Mouse (Mus musculus) left cerebral cortex, adult 9 months (tissue): ENCODE measurements around the gene Cth.
A peak's percentile ranks its signal among the peaks of the same experiment; 100 is the strongest.

Experiments
- DNase-seq, 2 experiments: peaks; one replicate each; pipeline ENCODE4 v3.0.0; 2022; ENCODE audit warnings: low spot score in 2 of 2

The Cth gene

DNA sequence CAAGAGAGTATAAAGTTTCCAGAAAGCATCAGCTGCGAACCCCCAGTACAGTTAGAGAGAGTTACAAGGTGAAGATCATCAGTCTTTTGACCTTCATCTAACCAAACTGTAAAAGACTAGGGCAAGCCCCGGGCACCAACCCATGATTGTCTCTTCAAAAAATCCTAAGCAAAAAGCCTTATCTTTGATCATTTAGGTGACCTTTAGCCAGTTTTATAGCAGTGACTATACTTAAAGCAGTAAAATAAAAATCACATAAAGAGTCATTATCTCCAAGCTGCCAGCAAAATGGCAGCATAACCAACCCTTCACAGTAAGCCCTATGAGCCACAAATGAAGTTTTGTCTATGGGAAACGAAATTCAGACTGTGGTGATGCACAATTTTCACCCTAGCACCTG, 14.6 kb downstream of the Cth start:
- no peak for DNase-seq

DNA sequence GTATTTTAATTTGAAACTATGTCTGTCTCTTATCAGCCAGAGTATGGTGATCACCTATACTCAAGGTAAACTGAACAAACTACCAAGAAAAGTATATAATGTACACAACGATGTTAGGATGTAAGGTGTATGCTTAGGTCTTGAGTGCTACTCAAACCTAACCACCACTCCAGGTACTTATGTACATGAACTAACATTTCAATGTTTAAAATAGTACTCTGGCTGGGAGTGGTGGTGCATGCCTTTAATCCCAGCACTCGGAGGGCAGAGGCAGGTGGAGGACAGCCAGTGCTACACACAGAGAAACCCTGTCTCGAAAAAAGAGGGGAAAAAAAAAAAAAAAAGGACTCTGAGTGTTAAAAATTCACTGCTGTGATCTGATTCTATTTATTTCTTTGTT, 16.7 kb downstream of the Cth start:
- no peak for DNase-seq

DNA sequence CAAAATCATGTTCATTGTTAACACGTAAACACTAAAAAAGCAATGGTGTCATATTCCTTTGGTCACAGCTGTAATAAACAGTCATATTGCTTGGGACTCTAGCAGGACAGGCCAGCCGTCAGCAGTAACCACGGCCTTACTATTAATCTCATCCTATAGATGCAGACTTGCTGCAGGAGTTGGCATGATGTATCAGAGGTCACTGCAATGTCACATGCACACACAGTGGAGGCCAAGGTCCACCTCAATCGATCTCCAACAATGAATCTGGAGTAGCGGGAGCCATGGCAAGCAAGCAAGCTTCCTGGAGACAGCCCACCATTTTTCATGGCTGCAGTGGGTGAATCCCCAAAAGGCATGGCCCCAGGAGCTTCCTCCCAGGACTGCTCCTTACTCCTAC, 23.2 kb downstream of the Cth start:
- no peak for DNase-seq

DNA sequence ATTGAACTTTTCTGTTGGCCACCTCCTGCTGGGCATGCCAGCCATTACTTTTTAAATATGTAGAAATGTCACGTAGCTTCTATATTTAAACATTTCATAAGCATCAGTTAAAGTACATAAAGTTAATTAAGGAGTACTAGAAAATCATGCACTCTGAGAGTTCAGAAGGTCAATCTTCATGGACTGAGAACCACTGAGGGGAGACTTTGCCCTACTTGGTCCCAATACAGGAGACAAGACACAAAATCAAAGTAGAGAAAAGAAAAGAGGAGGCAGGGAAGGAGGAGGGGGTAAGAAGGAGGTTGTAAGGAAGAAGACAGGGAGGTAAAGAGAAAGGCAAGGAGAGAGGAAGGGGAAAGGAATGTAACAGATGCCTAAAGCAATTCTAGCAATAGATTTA, 24.9 kb downstream of the Cth start:
- DNase-seq = no peak

DNA sequence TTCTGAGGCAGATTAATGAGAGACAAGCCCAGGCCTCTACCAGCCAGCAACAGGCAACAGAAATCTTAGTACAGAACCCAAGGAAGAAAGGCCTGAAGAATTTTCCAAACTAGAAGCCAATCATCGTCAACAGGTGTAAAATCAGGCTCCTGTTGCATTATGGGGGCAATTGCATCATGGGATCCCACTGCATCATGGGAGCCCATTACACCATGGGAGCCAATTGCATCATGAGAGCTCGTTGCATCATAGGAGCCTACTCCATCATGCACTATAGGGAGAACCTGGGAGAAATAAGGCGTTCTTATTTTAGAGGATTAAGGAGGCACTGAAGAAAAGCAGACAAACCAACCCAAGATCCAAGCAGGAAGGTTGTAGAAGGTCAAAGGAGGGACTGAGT, 27.2 kb downstream of the Cth start:
- no peak for DNase-seq

DNA sequence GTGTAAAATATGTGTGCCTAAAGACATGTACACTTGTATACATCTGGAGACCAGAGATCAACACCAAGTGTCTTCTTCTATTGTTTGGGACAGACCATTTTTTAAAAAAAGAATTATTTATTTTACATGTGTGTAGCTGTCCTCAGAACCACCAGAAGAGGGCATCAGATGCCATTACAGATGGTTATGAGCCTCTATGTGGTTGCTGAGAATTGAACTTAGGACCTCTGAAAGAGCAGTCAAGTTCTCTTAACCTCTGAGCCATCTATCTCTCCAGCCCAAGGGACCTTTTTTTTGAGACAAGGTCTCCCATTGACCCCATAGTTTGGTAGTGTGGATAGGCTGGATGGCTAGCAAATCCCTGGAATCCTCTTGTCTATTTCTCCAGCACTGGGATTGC, 33.1 kb downstream of the Cth start:
- no peak for DNase-seq

DNA sequence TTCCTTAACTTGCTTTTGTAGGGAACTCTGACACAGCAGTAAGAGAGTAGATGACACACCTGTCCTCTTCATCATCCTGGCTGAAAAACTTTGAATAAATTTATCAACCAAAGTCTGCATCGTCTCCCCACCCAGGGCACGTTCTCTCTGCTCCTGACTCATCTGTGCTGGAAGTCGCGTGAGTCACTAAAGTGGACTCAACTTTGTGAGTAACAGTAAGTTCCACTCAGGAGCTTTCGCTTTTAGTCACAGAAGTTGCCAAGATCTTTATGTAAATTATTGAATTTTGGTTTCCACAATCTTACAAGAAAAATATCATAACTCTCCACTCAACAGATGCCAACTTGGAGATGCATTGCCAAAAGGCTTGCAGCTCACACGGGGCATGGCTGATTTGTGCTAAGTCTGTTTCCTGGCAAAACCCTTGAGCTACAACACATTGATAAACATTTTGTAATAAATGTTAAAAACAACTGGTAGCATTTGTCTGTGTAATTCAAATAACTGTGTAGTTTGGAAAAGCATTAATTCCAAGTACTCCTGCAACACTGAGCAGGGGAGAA, 40.7 kb downstream of the Cth start:
- peak in 1 of 2 experiments; percentile 17 for DNase-seq

DNA sequence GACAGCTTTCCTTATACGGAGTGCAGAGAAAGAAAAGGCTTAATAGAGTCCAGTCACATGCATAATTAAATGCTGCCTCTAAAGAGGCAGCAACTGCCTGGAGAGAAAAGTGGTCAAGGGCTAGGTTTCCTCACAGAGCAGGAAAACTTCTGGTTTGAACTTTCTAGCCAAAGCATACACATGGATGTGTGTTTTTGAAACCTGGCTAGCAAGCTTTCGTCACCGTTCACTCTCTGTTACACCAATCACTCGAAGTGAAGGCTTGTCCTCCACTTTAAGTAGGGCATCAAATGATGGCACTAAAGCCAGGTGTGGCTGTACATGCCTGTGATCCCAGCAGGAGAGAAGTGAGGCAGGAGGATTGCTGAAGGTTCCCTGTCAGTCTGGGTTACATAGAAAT, 41.8 kb downstream of the Cth start:
- no peak for DNase-seq

DNA sequence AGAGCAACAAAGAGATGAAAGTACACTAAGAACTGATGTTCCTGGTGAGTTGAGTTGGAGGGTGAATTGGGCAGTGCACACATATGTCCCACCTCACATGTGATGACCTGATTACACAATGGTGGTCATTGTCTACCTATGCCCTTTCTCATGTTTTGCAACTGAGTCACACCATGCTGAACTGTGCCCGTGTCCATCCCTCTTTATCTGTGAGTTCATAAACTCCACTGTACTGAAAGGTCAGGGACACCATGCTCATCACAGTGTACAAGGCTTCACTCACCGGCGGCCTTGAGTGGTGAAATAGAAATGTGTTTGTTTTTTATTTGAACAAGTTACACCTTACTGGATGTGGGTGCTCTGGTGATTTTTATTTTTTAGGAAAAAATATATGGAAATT, 42.9 kb downstream of the Cth start:
- DNase-seq = no peak

DNA sequence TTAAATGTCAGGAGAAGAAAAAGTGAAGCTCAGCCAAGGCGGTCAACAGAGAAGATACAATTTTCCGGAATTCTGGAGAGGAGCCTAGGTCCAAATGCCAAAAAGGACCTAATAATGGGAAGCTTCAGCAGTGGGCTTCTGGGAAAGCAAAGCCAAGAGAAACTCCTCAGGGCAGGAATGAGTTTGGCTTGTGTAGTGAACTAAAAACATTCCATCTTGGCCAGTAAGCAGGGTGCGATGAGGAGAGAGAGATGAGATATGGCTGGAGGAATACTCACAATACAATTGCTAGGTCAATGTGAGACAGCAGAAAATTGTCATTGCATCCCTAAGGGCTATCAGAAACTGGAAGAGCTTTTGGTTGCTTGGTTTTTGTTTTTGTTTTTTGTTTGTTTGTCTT, 43.9 kb downstream of the Cth start:
- DNase-seq = no peak

DNA sequence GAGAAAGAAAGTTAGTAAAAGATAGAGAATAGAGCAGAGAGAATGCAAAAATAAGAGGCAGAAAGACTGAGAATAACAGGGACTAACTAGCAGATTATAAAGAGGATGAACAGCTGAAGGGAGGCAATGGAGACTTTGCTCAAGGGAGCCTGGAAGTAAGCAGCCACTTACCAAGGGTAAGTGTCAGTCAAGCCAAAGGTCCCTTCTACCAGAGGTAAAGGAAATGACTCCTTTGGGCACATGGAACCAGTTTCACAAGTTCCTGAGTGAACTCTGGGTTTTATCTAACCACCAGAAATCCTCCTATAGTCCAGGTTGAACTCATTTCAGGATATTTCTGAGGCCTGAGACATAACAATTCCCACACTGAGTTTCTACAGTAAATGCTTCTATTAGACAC, 47.0 kb downstream of the Cth start:
- DNase-seq = no peak

DNA sequence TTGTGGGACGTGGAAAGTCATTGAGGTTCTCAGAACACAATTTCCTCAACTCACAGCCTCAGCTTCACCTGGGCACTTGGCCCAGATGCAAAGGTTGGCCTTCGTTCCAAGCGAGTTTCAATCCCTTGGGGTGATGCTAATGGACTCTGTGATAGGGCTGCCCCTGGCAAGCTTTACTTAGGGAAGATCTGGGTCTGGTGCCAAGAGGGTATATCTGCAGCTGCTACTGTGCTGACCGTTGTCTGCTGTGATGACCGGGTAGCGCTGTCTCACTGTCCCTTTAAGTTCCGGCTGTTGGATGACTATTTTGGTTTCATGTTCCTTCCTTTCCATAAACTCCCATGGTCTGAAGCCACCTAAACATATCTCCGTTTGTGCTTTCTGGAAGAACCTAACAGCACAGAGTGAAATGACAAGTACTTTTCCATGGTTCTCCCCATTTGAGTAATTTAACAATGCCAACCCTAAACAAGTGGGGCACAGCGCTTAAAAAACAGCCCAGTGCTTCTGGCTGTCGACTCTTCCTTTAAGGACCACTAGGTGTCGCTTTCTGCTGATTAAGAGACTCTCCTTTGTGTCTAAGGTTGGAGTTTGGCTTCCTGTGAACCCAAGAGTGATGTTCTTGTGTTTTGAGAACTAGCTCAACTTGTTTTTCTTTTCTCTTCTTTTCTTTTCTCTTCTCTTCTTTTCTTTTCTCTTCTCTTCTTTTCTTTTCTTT, 48.3 kb downstream of the Cth start:
- DNase-seq = peak in 1 of 2 experiments; percentile 66

DNA sequence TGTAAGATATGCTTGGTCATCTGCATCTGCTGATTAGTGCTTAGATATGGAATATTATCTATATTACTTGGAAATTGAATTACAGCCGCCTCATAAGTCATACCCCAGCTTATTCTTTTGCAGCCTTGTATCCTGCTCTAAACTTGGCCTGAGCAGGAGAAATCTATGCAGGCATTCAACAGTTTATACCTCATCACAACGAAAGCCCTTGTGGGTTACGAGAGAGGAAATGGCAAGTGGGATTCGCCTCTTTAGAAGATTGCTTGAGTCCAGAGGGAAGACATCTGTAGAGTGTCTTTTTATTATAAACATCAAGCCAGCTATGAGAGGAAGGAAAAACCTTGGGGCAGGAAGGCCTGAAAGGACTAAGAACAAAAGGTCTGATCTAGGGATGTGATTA, 52.0 kb downstream of the Cth start:
- no peak for DNase-seq

DNA sequence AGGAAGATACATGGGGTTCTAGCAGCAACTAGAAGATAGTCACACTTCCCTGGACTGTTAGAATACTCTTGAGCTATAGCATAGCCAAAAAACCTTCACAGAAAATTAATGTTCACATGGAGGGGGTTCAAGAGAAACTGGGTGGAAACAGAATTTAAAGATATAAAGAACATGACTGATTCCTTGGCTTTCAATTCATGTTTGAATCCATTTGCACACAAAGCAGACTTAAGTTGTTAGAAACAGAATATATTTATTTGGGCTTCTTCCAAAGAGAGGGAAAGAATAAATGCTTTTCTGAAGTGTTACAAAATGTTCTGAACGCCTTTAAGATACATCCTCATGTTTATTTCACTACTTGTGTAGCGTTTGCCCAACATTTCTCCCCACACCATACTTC, 57.0 kb downstream of the Cth start:
- DNase-seq = no peak

DNA sequence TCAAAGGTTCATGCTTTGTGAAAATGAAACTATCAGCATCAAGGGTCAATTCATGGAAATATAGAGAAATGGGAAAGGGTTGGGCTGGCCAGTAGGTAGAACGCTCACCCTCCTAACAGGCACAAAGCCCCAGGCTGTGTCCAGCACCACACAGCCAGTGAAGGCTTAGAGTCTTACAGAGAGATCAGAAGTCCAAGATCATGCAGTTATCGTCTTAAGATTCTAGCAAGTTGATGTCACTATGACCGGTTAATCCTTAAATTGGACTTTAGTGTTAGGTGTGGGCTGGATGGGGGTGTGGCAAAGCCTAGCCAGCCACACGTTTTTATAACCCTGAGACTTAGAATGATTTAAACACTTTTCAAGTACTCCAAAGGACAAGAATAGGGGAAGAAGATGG, 58.6 kb downstream of the Cth start:
- no peak for DNase-seq

DNA sequence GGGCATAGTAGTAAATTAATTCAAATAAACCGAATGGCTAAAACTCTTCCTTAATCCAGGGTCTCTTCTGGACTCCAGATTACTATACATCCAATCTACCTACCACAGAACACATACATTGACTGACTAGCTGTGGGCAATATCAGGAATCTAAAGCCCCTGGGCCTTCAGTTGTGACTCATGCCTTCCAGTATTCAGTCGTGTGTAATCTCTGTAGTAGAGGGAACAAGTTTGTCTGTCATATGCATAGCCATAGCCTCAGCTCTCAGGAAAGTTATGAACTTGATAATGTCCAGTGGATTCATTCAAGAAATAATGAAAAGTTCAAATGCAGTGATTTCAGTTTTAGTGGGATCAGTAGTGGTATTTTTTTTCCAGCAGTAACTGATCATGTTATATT, 59.0 kb downstream of the Cth start:
- DNase-seq = no peak

DNA sequence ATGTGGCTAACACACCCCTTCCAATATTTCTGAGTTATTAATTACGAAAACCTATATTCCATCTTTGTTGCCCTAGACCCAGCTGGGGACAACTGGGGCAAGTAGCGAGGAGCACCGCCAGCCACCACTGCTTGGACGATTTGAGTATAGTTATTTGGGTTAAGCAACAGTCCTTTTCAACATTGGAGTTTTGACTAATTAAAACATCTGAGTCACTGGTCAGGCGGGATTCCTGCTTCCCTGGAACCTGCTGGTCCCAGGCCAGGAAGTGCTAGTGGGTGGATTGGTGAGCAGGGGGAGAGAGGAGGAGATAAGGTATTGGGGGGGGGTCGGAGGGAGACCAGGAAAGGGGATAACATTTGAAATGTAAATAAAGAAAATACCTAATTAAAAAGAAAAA, 59.4 kb downstream of the Cth start:
- DNase-seq = no peak

DNA sequence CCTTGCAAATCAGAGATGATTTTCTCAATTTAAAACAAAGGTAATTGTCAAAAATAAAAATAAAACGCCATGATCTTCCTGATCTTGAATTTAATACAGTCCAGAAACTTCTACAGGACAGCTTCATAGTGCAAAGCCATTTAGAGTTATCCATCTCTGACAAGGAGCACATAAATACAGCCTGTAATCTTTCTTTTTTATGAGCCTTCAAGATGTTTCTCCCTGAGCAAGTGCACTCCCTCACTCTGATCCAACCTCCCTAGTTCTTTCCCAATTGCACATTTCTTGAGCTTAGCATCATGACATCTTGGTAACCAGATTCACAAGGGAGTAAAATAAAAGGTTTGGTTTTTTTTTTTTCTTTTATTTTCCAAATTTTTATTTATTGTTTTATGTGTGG, 72.1 kb downstream of the Cth start:
- DNase-seq = no peak

DNA sequence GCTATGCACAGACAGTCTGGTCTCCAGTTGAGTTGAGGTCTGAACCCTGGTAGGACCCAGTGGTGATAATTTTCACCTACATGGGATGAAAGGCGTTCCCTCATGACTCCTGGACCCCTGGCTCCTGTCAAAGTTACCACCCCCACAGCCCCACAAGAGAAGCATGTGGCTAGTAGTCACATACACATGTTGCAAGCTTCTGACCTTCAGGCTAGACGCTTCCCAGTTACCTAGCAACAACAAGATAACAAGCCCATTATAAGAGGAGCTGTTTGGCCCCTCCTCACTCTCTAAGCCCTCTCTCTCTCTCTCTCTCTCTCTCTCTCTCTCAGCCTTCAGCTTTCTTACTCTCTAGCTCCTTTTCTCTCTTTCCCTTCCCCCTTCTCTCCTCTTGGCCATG, 76.4 kb downstream of the Cth start:
- DNase-seq = no peak

DNA sequence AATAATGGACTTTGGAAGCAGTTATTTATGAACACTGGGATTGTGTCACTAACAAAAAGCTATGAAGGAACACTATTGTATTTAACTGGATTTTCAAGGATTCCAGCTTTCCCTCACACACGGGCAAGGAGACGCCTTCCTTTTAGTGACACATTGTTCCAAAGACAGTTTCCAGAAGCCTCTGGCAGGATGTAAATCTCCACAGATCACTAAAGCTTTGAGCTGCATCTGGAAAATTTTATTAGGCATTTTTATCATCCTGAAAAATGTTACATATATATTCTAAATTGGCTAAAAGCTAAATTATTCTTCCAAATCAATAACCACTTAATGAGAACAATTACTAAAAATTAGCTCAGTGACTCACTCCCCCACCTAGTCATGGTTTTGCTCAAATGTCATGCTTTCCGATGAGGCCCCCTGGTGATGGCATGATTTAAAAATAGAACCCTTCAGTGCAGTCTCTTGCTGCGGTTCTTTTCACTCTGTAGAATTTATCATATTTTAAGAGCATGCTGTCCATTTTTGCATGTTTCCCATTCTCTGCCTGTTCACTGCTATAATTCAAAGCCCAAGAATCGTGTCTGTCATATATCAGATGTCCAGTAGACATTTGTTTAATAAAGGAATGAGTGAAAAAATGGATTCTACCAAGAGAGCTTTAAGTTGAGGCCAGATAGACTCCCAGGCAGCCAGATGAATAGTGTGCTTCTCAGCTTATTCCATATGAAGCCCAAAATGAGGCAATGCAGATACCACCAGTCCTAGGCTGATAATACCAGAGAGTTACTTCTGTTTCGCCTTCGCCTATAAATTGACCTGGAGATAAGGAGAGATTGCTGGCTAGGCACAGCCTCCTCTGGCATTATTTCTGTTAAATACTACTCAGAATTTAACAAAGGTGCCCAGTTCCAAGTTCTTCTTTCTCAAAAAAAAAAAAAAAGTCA, 77.3 kb downstream of the Cth start:
- no peak for DNase-seq
